Mouse (Mus musculus) embryo, embryonic 9.5 days (tissue): Measurements from ENCODE around the gene Ppfibp1.

Experiments used
- DNase-seq: peaks from one replicate; pipeline ENCODE4 v3.0.0-alpha.2; 2017; ENCODE audit errors: extremely low spot score

The Ppfibp1 gene

DNA sequence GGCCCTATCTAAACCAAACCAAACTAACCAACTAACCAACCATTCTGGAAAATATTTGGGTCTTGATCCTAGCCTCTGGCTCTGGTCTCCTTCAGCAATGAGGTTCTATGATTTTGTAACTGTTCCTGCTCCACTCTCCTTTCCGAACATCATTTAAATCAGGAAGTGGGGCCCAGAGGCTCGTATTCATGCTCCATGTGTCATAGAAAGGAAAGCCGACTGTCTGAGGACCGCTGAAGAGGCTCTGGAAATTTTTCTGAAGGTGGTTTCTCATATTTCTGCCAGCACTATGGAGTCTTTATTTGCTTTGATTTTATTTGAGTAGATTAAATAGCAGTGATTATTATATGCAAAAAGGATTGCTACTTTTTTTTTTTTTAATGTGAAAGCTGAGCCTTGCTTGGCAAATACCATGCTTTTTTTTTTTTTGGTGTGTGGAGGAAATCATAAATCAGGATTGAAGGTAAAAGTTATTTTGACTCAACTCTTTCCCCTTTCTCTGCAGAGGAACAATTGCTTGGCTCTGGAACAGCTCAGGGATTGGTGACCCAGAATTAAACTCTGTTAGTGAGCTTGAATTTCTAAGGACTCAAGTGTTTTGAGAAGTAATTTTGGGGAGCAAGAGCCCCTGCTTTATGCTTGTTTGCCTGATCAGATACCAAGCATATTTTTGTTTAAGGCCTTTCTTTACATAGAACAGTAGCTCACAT is 25.4 kb downstream of the Ppfibp1 start:
- no peak for DNase-seq

DNA sequence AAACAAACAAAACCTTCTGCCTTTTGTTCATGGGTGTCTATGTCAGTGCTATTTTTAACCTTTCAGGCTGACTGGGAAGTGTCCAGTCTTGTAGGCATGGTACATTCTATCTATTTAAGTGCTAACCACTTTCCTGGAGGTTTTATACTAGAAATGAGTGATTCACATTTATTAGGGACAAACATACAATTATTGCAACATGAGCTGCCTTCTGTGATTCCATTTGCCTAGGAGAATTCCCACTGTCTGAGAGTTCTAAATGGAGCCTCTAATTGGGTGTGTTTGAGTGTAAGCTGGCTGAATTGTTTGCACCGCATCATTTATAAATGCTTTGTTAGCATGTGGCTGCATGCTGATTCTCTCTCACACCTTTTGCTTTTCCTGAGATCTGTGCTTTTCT is 27.5 kb downstream of the Ppfibp1 start:
- no peak for DNase-seq

GRCm38 (mm10) chr6:146917396-146917795 is 29.1 kb downstream of the Ppfibp1 start:
- no peak for DNase-seq

- no peak for DNase-seq
These were observed 30.1 kb downstream of the Ppfibp1 start for GRCm38 (mm10) chr6:146918341-146918740.

- no peak for DNase-seq
These were observed 38.2 kb downstream of the Ppfibp1 start for GRCm38 (mm10) chr6:146926415-146926980.

DNA sequence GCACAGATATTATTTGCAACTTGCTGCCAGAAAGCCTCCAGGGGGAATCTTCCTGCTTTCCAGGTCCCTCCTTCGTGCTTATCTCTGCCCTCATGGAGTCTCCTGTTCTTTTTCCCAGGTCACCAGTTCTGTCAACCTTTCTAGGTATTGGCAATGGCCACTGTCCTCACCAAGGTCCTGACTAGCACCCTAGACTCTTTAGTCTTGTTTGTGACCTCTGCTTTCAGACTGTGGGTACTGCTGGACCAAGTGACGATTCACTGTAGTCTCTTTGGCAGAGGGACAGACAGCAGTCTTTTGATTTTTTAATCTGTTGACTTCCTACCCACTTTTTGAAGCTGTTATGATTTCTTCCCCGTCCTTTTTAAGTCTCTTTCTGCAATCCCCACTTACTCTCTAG is 39.8 kb downstream of the Ppfibp1 start:
- no peak for DNase-seq

DNA sequence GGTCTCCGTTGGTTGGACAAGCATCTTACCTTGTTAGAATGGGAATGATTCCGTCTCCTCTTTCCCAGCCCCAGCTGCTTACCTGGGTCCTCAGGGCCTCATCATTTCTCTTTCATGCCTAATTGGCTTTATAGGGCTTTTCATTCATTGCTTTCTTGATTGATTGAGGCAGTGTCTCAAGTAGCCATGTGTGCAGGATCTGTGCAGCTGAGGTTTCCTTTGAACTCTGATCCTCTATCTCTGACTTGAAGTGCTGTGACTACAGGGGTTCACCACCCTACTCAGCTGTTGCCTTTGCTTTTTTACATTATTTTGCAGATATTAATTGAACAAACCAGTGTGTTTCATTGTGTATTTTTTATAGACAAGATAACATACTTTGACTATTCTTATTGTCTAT is 40.7 kb downstream of the Ppfibp1 start:
- no peak for DNase-seq

DNA sequence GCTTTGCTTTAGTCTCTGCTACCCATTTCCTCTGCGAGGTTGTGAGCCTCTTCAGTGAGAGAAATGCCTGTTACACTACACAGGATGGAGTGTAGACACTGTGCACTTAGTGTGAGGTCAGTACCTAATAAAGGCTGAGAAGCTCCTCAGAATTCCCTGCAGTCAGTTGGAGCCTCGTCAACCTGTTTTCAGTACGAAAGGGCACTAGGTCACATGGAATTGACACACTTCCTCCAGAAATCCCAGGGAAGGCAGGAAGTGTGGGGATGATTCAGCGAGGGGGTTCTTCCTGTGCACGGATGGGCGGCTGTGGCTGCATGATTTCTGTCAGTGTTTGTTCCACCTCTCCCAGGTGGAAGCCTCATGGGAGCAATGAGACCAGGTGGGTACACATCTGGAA is 44.8 kb downstream of the Ppfibp1 start:
- no peak for DNase-seq

- no peak for DNase-seq
These were observed 47.7 kb downstream of the Ppfibp1 start for GRCm38 (mm10) chr6:146935957-146936356.

DNA sequence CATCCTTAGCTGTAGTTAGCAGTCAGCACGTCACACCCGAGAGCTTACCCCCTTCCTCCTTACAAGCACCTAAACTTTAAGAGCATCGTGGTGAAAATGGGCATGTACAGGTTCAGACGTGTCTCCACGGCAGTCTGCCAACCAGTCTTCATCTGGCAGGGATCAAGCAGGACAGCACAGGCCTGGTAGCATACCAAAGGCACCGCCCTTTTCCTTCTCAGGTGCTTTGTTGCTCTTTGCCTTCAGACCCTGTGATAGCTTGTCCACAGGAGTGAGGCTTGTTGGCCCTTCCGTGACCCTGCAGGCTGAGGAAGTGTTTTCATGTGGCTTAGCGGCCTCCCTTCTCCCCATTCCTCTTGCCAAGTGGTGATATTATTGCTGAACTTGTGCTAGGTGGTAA is 50.7 kb downstream of the Ppfibp1 start:
- no peak for DNase-seq

GRCm38 (mm10) chr6:146941505-146942275 is 53.4 kb downstream of the Ppfibp1 start:
- DNase-seq, result no peak

GRCm38 (mm10) chr6:146944009-146944408 is 55.7 kb downstream of the Ppfibp1 start:
- DNase-seq, result no peak

DNA sequence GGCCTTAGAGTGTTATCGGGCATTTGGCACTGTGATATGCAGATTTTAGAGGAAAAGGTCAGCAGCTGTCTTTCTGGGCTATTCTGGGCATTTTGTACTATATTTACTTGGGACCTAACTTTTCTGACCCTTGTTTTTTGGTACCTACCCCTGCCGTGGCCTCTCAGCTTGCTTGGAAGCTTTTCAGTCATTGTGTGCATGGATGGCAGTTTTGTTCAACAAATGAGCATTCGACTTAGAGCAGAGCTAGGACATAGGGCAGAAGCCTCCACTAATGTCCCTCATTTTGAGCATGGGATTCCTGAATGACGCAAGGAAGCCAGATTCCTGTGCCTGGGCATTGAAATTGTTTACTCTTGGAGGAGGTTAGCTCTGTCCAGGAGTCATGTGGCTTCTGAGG is 56.5 kb downstream of the Ppfibp1 start:
- no peak for DNase-seq

- DNase-seq, result no peak
These were observed 58.2 kb downstream of the Ppfibp1 start for GRCm38 (mm10) chr6:146946327-146947029.

DNA sequence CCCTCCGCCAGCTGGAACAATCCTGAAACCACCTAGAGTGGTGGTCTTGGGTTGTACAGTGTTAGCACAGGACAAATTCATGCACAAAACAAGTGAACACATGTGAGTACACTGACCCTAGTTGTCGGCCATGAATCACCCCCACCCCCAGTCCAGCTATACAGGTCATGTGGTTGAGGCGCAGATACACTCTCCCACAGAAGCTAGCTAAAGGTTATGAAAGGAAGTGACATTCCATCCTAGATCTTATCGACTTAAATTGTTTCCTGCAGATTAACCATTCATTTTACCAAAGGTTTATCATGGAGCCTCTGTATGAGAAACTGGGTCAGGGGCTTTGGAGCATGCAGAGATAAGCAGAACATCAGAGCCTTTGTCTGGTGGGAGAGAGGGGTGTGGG is 58.9 kb downstream of the Ppfibp1 start:
- no peak for DNase-seq

DNA sequence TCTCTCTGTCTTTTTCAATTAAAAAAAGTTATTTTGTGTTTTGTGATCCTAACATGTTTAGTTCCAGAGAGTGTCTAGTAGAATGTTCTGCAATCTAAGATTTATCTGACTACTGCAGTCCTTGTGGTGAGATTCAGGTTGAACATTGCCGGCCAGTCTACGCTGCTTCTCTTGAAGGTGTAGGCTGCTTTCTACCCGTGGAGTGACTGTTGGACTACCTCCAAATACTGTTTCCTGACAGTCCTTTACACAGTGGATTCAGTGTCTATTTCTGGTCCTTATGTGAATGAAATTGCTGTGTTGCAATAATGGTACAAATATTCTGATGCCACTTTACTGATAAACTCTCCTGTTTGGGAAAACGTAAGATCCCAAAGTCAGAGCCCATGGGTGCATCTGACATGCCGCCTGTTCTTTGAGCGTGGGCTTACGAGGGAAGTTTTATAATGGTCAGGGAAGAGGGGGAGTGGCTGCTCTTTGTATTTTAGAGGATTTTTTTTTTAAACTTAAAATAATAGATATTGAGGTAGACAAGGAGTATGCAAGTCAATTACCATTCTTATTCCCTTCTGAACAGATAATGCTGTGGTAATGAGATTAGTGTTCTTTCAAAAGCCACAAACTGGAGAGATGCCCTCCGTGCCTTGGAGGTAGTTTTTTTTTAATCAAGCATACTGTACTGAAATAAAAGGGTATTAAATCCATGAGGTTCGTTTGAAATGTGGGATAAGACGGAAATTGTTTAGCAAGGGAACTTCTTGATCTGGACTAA is 61.6 kb downstream of the Ppfibp1 start:
- DNase-seq, result no peak

- DNase-seq, result no peak
These were observed 62.2 kb downstream of the Ppfibp1 start for GRCm38 (mm10) chr6:146950454-146950832.

GRCm38 (mm10) chr6:146954258-146954657 is 66.0 kb downstream of the Ppfibp1 start, which contains the start of gene 1700034J05Rik:
Gene 1700034J05Rik, minus strand, starts transcription at chr6:146954422.
- no peak for DNase-seq

GRCm38 (mm10) chr6:146955475-146955874 is 67.2 kb downstream of the Ppfibp1 start:
- no peak for DNase-seq

DNA sequence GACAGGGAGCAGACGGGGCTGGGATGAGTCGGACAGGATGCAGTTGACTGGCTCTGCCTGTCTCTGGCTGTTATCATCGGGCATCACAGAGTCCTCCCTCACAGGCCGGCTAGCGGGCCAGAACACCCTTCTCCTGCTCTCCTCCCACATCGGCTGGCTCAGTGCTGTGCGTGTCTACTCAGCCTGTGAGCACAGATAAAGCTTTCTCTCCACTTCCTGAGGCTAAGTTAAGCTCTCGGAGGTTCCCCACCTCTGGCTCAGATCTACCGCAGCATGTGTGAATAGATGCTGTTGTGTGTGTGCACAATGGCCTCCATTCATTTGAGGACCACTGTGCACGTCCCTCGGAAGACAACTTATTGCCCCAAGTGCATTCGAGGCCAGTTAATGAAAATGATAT is 67.6 kb downstream of the Ppfibp1 start:
- DNase-seq, result peak; percentile 36

DNA sequence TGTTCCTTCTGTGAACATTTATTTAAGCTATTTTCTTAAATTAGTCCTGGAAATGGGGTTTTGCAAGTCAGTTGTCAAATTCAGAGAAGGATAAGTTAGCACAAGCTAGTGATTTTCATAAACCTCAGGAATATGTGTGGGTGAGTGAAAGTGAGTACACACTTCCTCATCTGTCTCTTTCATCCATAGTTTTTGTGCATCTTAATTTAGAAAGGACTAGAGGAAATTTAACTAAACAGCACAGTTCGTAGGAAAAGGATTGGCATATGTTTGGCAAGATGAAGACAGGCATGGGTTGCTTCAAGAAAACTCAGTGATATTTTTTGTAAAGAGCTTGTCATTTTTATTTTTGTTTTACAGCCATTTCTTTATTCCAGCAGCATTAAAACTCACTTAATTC is 68.7 kb downstream of the Ppfibp1 start:
- no peak for DNase-seq

DNA sequence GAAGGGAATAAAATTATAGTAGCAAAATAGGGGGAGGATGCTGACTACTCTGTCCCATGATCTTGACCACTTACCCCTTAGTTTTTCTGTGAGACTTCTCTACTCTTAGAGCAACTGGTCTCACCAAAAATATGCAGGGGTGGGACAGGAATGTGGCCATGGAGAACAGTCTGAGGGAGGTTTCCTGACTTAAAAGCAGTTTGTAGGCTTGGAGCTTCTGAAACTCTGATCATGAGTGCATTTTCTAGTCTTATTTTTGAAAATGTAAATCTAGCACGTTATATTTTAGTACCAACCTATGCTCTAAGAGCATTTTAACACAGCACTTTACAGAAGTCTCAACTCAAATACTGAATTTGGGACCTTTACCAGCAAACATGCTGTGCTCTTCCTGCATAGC is 70.4 kb downstream of the Ppfibp1 start:
- DNase-seq, result no peak
